Mouse (Mus musculus): Measurements from ENCODE around the gene Rab11a.

Gene Rab11a

DNA sequence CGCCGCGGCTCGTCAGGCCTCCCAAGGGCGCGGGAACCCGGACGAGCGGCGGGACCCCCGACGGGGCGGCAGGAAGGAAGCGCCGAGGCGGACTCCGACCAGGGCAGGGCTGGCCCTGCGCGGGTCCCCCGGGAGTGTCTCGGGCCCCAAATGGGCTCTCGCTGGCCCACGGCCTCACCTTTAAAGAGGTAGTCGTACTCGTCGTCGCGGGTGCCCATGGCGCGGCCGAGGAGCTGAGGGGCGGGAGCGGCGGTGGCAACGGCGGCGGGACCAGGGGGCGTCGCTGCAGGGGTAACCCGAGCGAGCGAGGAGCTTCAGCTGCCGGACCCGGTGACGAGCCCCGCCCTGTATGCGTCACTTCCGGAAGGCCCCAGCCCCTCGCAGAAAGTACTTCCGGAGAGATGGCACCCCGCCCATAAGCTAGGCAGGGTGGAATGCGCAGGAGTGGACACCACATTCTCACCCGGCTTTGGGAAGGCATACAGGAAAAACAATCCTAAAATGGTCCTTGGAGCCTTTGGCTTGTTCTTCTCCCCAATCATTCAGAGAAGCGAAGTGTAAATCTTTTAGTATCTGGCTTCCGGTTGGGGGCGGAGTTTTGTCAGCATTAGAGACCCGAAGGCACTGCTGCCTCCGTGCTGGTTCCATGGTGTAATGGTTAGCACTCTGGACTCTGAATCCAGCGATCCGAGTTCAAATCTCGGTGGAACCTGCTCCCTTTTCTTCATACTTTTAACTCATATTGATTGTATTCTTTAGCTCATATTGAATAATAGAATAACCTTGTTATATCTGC lies at the start of gene Rab11a:
Gene Rab11a, minus strand, starts transcription at position 353 of the 796 bp plus-strand sequence.
- in situ Hi-C loops (cut with MboI; ENCODE audit: low pct_unique_long_range_greater_than_20kb in 1 of 2, low sequenced_read_pairs in 2 of 2, unreplicated experiment in 1 of 2), result no loop called here

GRCm38 (mm10) chr9:64786216-64786905 lies 48.8 kb upstream of the Rab11a start:
- in situ Hi-C loops (cut with MboI; ENCODE audit: low pct_unique_long_range_greater_than_20kb in 1 of 2, low sequenced_read_pairs in 2 of 2, unreplicated experiment in 1 of 2), result no loop called here

DNA sequence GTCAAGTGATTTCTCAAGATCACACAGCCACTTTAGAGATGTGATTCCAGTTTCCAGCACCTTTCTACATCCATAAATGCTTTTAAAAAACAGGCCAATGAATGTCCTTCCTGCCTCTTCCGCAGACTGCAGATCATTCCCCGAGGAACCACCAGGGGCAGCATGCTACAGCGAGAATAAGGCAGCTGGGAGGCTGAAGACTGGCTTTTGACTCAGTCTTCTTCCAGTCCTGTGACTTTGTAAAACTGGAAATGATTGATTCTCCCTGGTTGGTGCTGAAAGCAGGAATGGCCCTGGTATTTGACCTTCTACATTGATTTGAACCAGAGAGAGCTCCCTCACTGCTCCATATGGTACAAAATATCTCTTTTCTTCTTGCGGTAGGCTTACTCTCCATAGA lies 47.3 kb upstream of the Rab11a start:
- in situ Hi-C loops (cut with MboI; ENCODE audit: low pct_unique_long_range_greater_than_20kb in 1 of 2, low sequenced_read_pairs in 2 of 2, unreplicated experiment in 1 of 2), result no loop called here

DNA sequence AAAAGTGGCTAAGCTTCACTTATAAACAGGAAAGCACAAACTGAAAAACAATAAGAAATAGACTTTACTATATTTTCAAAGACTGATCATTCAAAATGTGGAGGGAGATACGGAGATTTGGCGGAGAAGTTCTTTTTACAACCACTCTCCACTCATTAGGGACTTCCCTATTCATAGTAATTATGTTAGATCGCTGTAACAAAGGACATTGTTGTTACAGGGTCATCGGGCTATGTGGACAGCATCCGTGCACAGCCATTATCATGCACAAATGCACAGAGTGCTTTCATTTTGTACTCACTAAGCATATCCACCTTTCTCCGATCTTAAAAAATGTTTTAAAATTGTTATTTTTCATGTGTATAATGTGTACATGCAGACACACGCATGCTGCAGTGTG lies 46.0 kb upstream of the Rab11a start:
- in situ Hi-C loops (cut with MboI; ENCODE audit: low pct_unique_long_range_greater_than_20kb in 1 of 2, low sequenced_read_pairs in 2 of 2, unreplicated experiment in 1 of 2), result no loop called here

DNA sequence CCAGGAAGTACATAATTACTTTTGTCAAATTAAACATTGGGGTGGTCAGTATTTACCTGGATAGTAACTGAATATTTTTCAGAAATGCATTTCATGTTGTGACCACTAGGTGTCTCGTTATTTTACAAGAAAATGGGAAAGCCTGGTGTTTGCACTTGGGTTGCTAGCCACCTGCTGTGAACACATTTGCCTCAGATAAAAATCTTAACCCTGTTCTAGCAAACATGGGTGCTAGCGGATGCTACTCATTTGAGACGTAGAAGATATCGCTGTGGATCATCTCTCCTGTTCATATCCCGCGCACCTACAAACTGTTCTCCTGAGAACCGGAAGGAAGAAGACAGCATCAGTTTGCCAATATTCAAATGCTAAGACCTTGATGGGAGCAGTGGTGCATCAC lies 42.1 kb upstream of the Rab11a start:
- in situ Hi-C loops (cut with MboI; ENCODE audit: low pct_unique_long_range_greater_than_20kb in 1 of 2, low sequenced_read_pairs in 2 of 2, unreplicated experiment in 1 of 2), result no loop called here

DNA sequence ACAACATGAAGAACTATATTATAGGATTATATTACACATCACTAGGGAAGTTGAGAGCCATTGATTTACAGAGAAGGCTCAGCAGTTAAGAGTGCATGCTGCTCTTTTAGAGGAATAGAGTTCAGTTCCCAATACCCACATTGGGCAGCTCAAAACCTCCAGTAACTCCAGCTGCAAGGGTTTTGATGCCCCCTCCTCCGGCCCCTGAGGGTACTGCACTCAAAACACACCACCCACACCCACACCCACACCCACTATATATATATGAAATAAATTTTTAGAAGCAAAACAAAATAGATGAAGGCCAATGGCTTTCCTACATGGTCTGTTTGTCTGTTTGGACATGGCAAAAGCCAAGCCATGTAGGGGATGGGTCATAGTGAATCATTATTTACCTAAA lies 40.6 kb upstream of the Rab11a start:
- in situ Hi-C loops (cut with MboI; ENCODE audit: low pct_unique_long_range_greater_than_20kb in 1 of 2, low sequenced_read_pairs in 2 of 2, unreplicated experiment in 1 of 2), result no loop called here

DNA sequence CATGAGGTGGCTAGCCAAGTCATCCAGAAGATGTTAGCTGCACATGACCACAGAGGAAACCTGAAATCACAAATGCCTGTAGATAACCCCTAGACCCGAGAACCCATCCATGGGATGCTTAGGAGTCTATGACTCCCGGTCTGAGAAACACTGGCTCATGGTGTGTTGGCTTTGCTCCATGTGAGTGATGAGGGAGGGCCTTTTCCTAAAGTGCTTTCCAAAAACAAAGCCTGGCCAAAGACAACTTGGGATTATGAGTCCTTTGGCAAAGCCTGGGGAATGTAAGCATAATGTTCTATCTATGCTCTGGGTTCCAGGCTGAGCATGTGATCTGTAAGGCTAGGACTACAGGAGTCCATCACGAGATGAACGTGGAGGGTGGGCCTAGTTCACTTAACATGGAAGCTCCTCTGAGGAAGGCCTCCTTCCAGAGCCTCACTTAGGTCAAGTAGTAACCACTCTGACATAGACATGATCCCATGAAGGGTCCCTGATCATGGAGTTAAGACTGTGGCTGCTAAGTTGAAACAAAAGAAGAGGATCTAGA lies 40.0 kb upstream of the Rab11a start:
- in situ Hi-C loops (cut with MboI; ENCODE audit: low pct_unique_long_range_greater_than_20kb in 1 of 2, low sequenced_read_pairs in 2 of 2, unreplicated experiment in 1 of 2), result no loop called here

DNA sequence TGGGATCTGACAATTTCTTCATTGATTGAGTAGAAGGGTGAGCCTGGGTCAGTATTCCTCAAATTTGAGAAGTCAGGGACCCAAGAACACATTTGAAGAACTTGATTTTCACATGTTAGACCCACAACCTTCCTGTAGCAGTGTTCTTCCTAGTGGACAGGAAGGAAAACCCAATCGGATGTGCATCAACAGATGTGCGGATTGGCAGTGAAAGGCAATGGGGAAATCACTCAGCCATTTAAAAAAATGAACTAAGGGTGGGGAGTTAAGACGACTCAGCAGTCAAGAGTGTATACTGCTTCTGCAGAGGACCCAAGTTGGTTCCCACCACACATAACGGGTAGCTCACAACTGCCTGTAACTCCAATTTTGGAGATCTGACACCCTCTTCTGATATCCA lies 37.9 kb upstream of the Rab11a start:
- in situ Hi-C loops (cut with MboI; ENCODE audit: low pct_unique_long_range_greater_than_20kb in 1 of 2, low sequenced_read_pairs in 2 of 2, unreplicated experiment in 1 of 2), result no loop called here

GRCm38 (mm10) chr9:64774883-64775282 lies 37.3 kb upstream of the Rab11a start:
- in situ Hi-C loops (cut with MboI; ENCODE audit: low pct_unique_long_range_greater_than_20kb in 1 of 2, low sequenced_read_pairs in 2 of 2, unreplicated experiment in 1 of 2), result no loop called here

- in situ Hi-C loops (cut with MboI; ENCODE audit: low pct_unique_long_range_greater_than_20kb in 1 of 2, low sequenced_read_pairs in 2 of 2, unreplicated experiment in 1 of 2), result no loop called here
Measured at GRCm38 (mm10) chr9:64774411-64774811, 36.9 kb upstream of the Rab11a start.

- in situ Hi-C loops (cut with MboI; ENCODE audit: low pct_unique_long_range_greater_than_20kb in 1 of 2, low sequenced_read_pairs in 2 of 2, unreplicated experiment in 1 of 2), result no loop called here
Measured at GRCm38 (mm10) chr9:64773936-64774335, 36.4 kb upstream of the Rab11a start.

DNA sequence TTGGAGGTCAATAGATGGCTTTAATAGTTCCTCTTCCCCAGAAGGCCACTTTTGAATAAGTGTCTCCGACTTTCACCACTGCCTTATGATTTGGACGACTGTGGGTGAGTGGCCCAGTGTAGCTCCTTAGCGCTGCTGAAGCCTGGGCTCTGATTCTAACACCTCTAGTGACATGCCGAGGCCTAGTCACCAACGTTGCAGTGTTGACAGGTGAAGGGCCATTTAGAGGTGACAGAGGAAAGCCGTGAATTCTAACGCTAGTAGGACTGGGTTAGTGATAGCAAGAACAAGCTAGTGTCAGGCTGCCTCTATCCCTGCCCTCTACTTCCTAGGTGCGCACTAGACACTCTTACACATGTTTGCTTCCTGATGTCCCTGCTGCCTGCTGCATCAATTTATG lies 35.7 kb upstream of the Rab11a start:
- in situ Hi-C loops (cut with MboI; ENCODE audit: low pct_unique_long_range_greater_than_20kb in 1 of 2, low sequenced_read_pairs in 2 of 2, unreplicated experiment in 1 of 2), result no loop called here

DNA sequence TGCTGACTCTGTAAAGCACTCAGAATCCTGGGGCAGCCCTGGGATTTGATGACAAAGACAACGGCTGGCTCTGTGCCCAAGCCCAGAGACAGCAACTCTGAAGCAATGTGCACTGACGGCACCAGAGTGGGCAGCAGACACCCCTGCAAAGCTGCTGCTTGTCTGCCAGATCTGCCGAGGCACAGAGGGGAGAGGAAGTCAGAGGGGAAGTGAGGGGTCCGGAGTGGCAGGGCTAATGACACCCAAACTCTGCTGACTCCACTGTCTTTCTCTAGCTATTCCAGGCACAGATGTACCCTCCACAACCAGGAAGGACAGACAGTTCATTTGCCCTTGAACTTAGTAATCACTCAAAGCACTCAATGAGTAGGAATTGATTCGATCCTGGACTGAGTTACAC lies 33.7 kb upstream of the Rab11a start:
- in situ Hi-C loops (cut with MboI; ENCODE audit: low pct_unique_long_range_greater_than_20kb in 1 of 2, low sequenced_read_pairs in 2 of 2, unreplicated experiment in 1 of 2), result no loop called here

GRCm38 (mm10) chr9:64770411-64770849 lies 32.9 kb upstream of the Rab11a start:
- in situ Hi-C loops (cut with MboI; ENCODE audit: low pct_unique_long_range_greater_than_20kb in 1 of 2, low sequenced_read_pairs in 2 of 2, unreplicated experiment in 1 of 2), result no loop called here

GRCm38 (mm10) chr9:64769911-64770310 lies 32.4 kb upstream of the Rab11a start:
- in situ Hi-C loops (cut with MboI; ENCODE audit: low pct_unique_long_range_greater_than_20kb in 1 of 2, low sequenced_read_pairs in 2 of 2, unreplicated experiment in 1 of 2), result no loop called here

- in situ Hi-C loops (cut with MboI; ENCODE audit: low pct_unique_long_range_greater_than_20kb in 1 of 2, low sequenced_read_pairs in 2 of 2, unreplicated experiment in 1 of 2), result no loop called here
Measured at GRCm38 (mm10) chr9:64769066-64769695, 31.6 kb upstream of the Rab11a start.

DNA sequence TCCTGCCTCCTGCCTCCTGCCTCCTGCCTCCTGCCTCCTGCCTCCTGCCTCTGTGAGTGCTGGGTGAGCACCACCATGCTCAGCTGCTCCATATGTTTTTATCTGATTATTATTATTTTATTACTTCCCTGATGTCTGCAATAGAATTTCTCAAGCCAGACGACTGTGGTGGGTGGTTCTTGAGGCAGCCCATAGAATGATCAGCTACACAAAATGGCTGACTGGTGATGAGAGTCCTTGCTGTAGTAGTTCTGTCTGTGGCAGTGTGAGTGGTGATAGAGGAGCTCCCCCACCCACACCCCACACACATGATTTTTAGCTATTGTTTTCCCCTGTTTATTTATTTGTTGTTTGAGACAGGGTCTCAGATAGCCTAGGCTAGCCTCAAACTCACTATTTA lies 30.2 kb upstream of the Rab11a start:
- in situ Hi-C loops (cut with MboI; ENCODE audit: low pct_unique_long_range_greater_than_20kb in 1 of 2, low sequenced_read_pairs in 2 of 2, unreplicated experiment in 1 of 2), result no loop called here

DNA sequence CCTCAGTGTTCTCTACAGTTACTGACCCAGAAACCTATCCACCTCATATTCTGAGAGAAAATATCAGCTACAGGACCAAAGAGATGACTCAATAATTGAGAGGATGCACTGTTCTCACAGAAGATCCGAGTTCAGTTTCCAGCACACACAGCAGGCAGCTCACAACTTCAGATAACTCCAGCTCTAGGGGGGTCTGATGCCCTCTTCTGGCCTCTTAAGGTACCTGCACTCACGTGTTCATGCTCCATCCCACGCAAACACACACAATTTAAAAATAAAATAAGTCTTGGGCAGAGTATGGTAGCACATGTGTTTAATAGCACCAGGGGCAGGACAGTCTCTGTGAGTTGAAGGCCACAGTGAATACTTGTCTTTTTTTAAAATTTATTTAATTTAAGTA lies 28.6 kb upstream of the Rab11a start:
- in situ Hi-C loops (cut with MboI; ENCODE audit: low pct_unique_long_range_greater_than_20kb in 1 of 2, low sequenced_read_pairs in 2 of 2, unreplicated experiment in 1 of 2), result no loop called here

DNA sequence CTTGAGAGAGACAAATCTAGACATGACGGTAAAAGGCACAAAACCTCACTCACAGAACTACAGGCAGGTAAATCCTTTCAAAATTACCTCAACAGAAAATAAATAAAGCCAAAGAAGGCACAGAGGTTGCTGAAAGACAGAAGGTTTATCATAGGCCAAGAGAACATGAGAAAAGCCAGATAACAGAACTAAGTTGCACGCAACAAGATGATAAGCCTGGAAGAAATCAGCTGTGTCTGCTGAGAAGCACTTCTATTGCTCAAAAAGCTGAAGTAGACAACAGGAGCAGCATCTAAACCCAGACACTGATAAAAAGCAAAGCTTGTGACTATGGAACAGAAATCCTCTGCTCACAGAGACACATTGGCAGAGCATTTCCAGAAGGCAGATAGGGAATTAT lies 27.3 kb upstream of the Rab11a start:
- in situ Hi-C loops (cut with MboI; ENCODE audit: low pct_unique_long_range_greater_than_20kb in 1 of 2, low sequenced_read_pairs in 2 of 2, unreplicated experiment in 1 of 2), result no loop called here

Data from mouse embryonic stem cell (cell line).